Mouse (Mus musculus): Measurements from ENCODE around the gene Nol12. TPM values are rescaled to one million over a fixed set of nuclear protein-coding genes. Genes with fewer than 3 reads are reported as not detected.
A peak's percentile ranks its signal among the peaks of the same experiment; 100 is the strongest.

Nol12 gene
- polyA plus RNA-seq, 1 experiment from 2014 or later, result 56.4 TPM

- Histone ChIP-seq H3K27me3 (no peaks in the 10 kb centered on the region), H3K9ac (no peak overlapping the region), H3K4me1 (peaks cover 13% of the 10 kb centered on the region), H3K27ac (no peak overlapping the region), H3K4me2 (no peak overlapping the region), H3K9me3 (no peaks in the 10 kb centered on the region), H3K4me3 (replicated peaks) (no peak overlapping the region), H3K36me3 (replicated peaks) (peaks cover 51% of the 10 kb centered on the region)
- WGBS, result 92% methylated on average over 12 of the region's 12 CpGs
- no peak for ATAC-seq (ENCODE audit: low FRiP score)
Observed at GRCm38 (mm10) chr15:78936403-78936802, 1.7 kb downstream of the Nol12 start.

- peaks cover 56% of the 10 kb centered on the region for H3K36me3 ChIP-seq (replicated peaks)
- peaks cover 13% of the 10 kb centered on the region for H3K4me1 ChIP-seq
- no peaks in the 10 kb centered on the region for H3K9me3 ChIP-seq
- no peak overlapping the region for H3K4me3 ChIP-seq (replicated peaks)
- no peak for ATAC-seq (ENCODE audit: low FRiP score)
- no peak overlapping the region for H3K9ac ChIP-seq
- 88% methylated on average over 10 of the region's 10 CpGs for WGBS
- H3K27me3 ChIP-seq, result no peaks in the 10 kb centered on the region
- no peak overlapping the region for H3K4me2 ChIP-seq
- H3K27ac ChIP-seq, result no peak overlapping the region
Observed at GRCm38 (mm10) chr15:78937311-78937710, 2.6 kb downstream of the Nol12 start.

- H3K4me2 ChIP-seq, result no peak overlapping the region
- no peaks in the 10 kb centered on the region for H3K27me3 ChIP-seq
- peaks cover 56% of the 10 kb centered on the region for H3K36me3 ChIP-seq (replicated peaks)
- 90% methylated on average over 2 of the region's 2 CpGs for WGBS
- 0 out of 2 replicates have a peak overlapping the region, but pooled peaks have one; percentile 7 for H3K9ac ChIP-seq
- no peak overlapping the region for H3K4me3 ChIP-seq (replicated peaks)
- peaks cover 19% of the 10 kb centered on the region for H3K4me1 ChIP-seq
- no peak for ATAC-seq (ENCODE audit: low FRiP score)
- no peaks in the 10 kb centered on the region for H3K9me3 ChIP-seq
- no peak overlapping the region for H3K27ac ChIP-seq
Observed at GRCm38 (mm10) chr15:78937963-78938362, 3.2 kb downstream of the Nol12 start.

- Histone ChIP-seq H3K27me3 (no peaks in the 10 kb centered on the region), H3K36me3 (replicated peaks) (peaks cover 56% of the 10 kb centered on the region), H3K9ac (no peak overlapping the region), H3K9me3 (no peaks in the 10 kb centered on the region), H3K4me3 (replicated peaks) (no peak overlapping the region), H3K4me2 (no peak overlapping the region), H3K27ac (no peak overlapping the region), H3K4me1 (peaks cover 20% of the 10 kb centered on the region)
- 96% methylated on average over 13 of the region's 13 CpGs for WGBS
- ATAC-seq (ENCODE audit: low FRiP score), result no peak
Observed at GRCm38 (mm10) chr15:78940325-78940724, 5.6 kb downstream of the Nol12 start.

- 2% methylated on average over 9 of the region's 9 CpGs for WGBS
- Histone ChIP-seq H3K27ac (no peak overlapping the region), H3K36me3 (replicated peaks) (peaks cover 42% of the 10 kb centered on the region), H3K4me3 (replicated peaks) (peak overlapping the region; percentile 22; the same call in 1 of the 2 replicates), H3K4me1 (peaks cover 7% of the 10 kb centered on the region), H3K9me3 (no peaks in the 10 kb centered on the region), H3K27me3 (peaks cover 13% of the 10 kb centered on the region; the same call in 1 of the 2 replicates), H3K4me2 (peak overlapping the region; percentile 50), H3K9ac (peak overlapping the region; percentile 48)
- peak; percentile 61 for ATAC-seq (ENCODE audit: low FRiP score)
Observed at GRCm38 (mm10) chr15:78942663-78943062, 7.9 kb downstream of the Nol12 start.

GRCm38 (mm10) chr15:78946232-78946631, 11.5 kb downstream of the Nol12 start:
- Histone ChIP-seq H3K9me3 (no peaks in the 10 kb centered on the region), H3K4me1 (peaks cover 21% of the 10 kb centered on the region), H3K27me3 (peaks cover 13% of the 10 kb centered on the region; the same call in 1 of the 2 replicates), H3K36me3 (replicated peaks) (peaks cover 12% of the 10 kb centered on the region), H3K27ac (no peak overlapping the region), H3K9ac (no peak overlapping the region), H3K4me3 (replicated peaks) (no peak overlapping the region), H3K4me2 (no peak overlapping the region)
- ATAC-seq (ENCODE audit: low FRiP score), result no peak
- 56% methylated on average over 7 of the region's 7 CpGs for WGBS

- H3K9ac ChIP-seq, result peak within 1 kb of the TSS; percentile 65
- peaks cover 13% of the 10 kb centered on the region; the same call in 1 of the 2 replicates for H3K27me3 ChIP-seq
- ATAC-seq (ENCODE audit: low FRiP score), result peak; percentile 98
- H3K4me1 ChIP-seq, result peaks cover 18% of the 10 kb centered on the region
- H3K27ac ChIP-seq, result peak within 1 kb of the TSS; percentile 57
- H3K36me3 ChIP-seq (replicated peaks), result peaks cover 18% of the 10 kb centered on the region
- H3K4me2 ChIP-seq, result peak within 1 kb of the TSS; percentile 81
- WGBS, result under 1% methylated on average over 24 of the region's 24 CpGs
- H3K9me3 ChIP-seq, result no peaks in the 10 kb centered on the region
- H3K4me3 ChIP-seq (replicated peaks), result peak within 1 kb of the TSS; percentile 54
Observed at GRCm38 (mm10) chr15:78947657-78948056, 12.9 kb downstream of the Nol12 start, which contains the start of gene Triobp. TSS of gene Triobp (plus strand) at chr15:78947724.

- no peaks in the 10 kb centered on the region for H3K9me3 ChIP-seq
- H3K36me3 ChIP-seq (replicated peaks), result peaks cover 23% of the 10 kb centered on the region
- peaks cover 14% of the 10 kb centered on the region for H3K4me1 ChIP-seq
- H3K27ac ChIP-seq, result peak overlapping the region; percentile 57
- ATAC-seq (ENCODE audit: low FRiP score), result no peak; the same call in none of the 2 replicates
- H3K4me2 ChIP-seq, result peak overlapping the region; percentile 81
- H3K27me3 ChIP-seq, result peaks cover 13% of the 10 kb centered on the region; the same call in 1 of the 2 replicates
- H3K9ac ChIP-seq, result peak overlapping the region; percentile 65
- 1% methylated on average over 11 of the region's 11 CpGs for WGBS
- H3K4me3 ChIP-seq (replicated peaks), result peak overlapping the region; percentile 54
Observed at GRCm38 (mm10) chr15:78948152-78948725, 13.5 kb downstream of the Nol12 start.

- 92% methylated on average over 3 of the region's 3 CpGs for WGBS
- peaks cover 13% of the 10 kb centered on the region; the same call in 1 of the 2 replicates for H3K27me3 ChIP-seq
- H3K27ac ChIP-seq, result no peak overlapping the region
- peaks cover 14% of the 10 kb centered on the region for H3K4me1 ChIP-seq
- no peaks in the 10 kb centered on the region for H3K9me3 ChIP-seq
- no peak overlapping the region for H3K9ac ChIP-seq
- H3K36me3 ChIP-seq (replicated peaks), result peaks cover 29% of the 10 kb centered on the region
- ATAC-seq (ENCODE audit: low FRiP score), result no peak
- peak overlapping the region; percentile 81 for H3K4me2 ChIP-seq
- peak overlapping the region; percentile 54 for H3K4me3 ChIP-seq (replicated peaks)
Observed at GRCm38 (mm10) chr15:78948883-78949282, 14.2 kb downstream of the Nol12 start.

- H3K9me3 ChIP-seq, result no peaks in the 10 kb centered on the region
- H3K4me3 ChIP-seq (replicated peaks), result no peak overlapping the region
- H3K4me2 ChIP-seq, result no peak overlapping the region
- H3K36me3 ChIP-seq (replicated peaks), result peaks cover 65% of the 10 kb centered on the region
- 77% methylated on average over 3 of the region's 3 CpGs for WGBS
- H3K9ac ChIP-seq, result no peak overlapping the region
- no peaks in the 10 kb centered on the region for H3K27me3 ChIP-seq
- H3K4me1 ChIP-seq, result peaks cover 3% of the 10 kb centered on the region; the same call in 1 of the 2 replicates
- no peak overlapping the region for H3K27ac ChIP-seq
- no peak for ATAC-seq (ENCODE audit: low FRiP score)
Observed at GRCm38 (mm10) chr15:78955663-78956062, 20.9 kb downstream of the Nol12 start.

GRCm38 (mm10) chr15:78956351-78956750, 21.6 kb downstream of the Nol12 start:
- ATAC-seq (ENCODE audit: low FRiP score), result no peak
- Histone ChIP-seq H3K27me3 (no peaks in the 10 kb centered on the region), H3K36me3 (replicated peaks) (peaks cover 66% of the 10 kb centered on the region), H3K9ac (no peak overlapping the region), H3K4me2 (no peak overlapping the region), H3K27ac (no peak overlapping the region), H3K9me3 (no peaks in the 10 kb centered on the region), H3K4me1 (peaks cover 3% of the 10 kb centered on the region; the same call in 1 of the 2 replicates), H3K4me3 (replicated peaks) (no peak overlapping the region)
- WGBS, result 87% methylated on average over 4 of the region's 4 CpGs

GRCm38 (mm10) chr15:78957021-78957420, 22.3 kb downstream of the Nol12 start:
- Histone ChIP-seq H3K9me3 (no peaks in the 10 kb centered on the region), H3K27me3 (no peaks in the 10 kb centered on the region), H3K4me3 (replicated peaks) (no peak overlapping the region), H3K9ac (no peak overlapping the region), H3K4me2 (no peak overlapping the region), H3K27ac (peak overlapping the region; percentile 13; the same call in 1 of the 2 replicates), H3K4me1 (peaks cover 3% of the 10 kb centered on the region; the same call in 1 of the 2 replicates), H3K36me3 (replicated peaks) (peaks cover 65% of the 10 kb centered on the region)
- WGBS, result 79% methylated on average over 15 of the region's 15 CpGs
- ATAC-seq (ENCODE audit: low FRiP score), result no peak

- Histone ChIP-seq H3K27me3 (no peaks in the 10 kb centered on the region), H3K4me3 (replicated peaks) (no peak overlapping the region), H3K4me2 (no peak overlapping the region), H3K27ac (no peak overlapping the region), H3K4me1 (peaks cover 11% of the 10 kb centered on the region), H3K9me3 (no peaks in the 10 kb centered on the region), H3K36me3 (replicated peaks) (peaks cover 52% of the 10 kb centered on the region), H3K9ac (no peak overlapping the region)
- no peak for ATAC-seq (ENCODE audit: low FRiP score)
- 94% methylated on average over 11 of the region's 11 CpGs for WGBS
Observed at GRCm38 (mm10) chr15:78959537-78959936, 24.8 kb downstream of the Nol12 start.

Data from forebrain, embryonic 12.5 days (tissue).